Mouse (Mus musculus) cerebellum, adult 2 months (tissue): ENCODE measurements at regions not wholly inside any gene's neighbourhood (a gene's known extent, or its start where the extent isn't known, plus 50 kb on each side); places are given as distances from the start of the nearest gene placed in this dataset.

Source experiments
- CTCF ChIP-seq: fragments of 200-500 bp; IDR thresholded peaks from 2 replicates; pipeline ENCODE4 v1.5.1; 2011; ENCODE audit warnings: low read depth, mild to moderate bottlenecking, control low read depth, low read length, moderate library complexity, borderline replicate concordance; ENCODE audit not compliant: insufficient read depth
- POLR2A ChIP-seq: fragments of 200-500 bp; IDR thresholded peaks from 2 replicates; pipeline ENCODE4 v1.6.1; 2011; ENCODE audit warnings: low read length, control low read depth, borderline replicate concordance; ENCODE audit not compliant: insufficient read depth

DNA sequence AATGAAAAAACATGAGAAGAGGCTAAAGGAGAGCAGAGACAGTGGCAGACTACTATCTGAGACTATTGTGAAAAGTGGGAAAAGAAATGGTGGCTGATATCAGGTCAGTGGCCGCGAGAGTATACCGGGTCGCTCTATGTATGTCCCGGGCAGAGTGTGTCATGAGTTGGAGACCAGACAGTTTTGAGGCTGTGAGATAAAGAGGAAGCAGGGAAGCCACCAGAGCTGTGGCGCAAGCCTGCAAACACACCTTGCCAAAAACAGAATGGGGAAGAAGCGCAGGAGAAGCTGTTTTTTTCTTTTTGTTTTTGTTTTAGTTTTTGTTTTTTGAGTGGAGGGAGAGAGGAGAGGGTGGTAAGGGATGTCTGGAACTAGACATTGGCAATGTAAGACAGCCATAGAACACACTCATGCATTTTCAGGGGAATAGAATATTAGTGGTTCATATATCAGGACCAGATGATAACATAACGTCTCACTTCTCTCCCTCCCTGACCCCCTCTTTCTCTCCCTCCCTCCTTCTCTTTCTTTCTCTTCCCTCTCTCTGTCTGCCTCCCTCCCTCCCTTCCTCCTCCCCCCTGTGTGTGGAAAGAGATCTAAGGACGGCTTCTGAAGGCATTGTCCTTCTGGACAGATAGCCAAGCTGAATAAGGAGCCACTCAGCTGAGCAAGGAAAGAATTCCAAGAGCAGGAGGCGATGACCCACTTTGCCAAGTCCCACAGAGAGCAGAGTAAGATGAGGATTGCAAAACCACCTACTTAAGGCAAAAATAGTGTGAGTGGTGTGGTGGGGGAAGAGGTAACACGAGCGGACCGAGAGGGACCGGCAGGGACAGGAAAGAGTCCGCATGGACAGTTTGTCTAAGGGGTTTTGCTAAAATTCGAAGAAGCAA lies 167.9 kb downstream of the Dusp6 start:
- TF ChIP-seq CTCF (no peak), POLR2A (no peak)
